Mouse (Mus musculus): ENCODE data around the gene Cpox.

DNA sequence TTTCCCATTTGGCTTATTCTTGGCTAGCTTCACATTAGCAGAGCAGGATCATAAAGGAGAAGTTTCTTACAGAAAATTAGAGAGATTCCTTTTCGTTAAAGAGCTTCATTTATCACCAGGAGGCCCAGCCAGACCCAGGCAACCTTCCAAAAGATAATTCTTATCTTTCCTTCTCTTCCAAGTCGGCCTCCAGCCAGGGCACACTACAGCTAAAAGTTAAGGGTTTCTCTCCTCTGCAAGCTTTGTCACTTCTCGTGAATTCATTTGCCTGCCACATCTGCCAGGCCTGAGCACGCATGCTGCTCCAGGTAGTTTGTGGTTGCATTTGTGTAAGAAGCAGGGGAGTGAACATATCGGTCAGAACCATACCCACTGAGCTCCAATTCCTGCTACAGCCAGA is 828 bp upstream of the Cpox start:
- TF ChIP-seq CTCF (conservative IDR thresholded peaks at IDR 0.05; ENCODE audit: low read length) (no peak), POU5F1 (IDR thresholded peaks at IDR 0.05; ENCODE audit: borderline replicate concordance, low read length) (no peak)

Data from E14TG2a.4 (cell line).